Mouse (Mus musculus): ENCODE results near the gene Slamf6. TPM values are rescaled to one million over a fixed set of nuclear protein-coding genes. Genes with fewer than 3 reads are reported as not detected.
A peak's percentile ranks its signal among the peaks of the same experiment; 100 is the strongest.
"Not testable (repeated sequence)": the region's sequence is repeated elsewhere in the genome, so short reads cannot be mapped to it uniquely, and the experiment has no call there.

Slamf6 gene
- total RNA-seq (2014; fragmentation: Nextera tagmentation) (3.7 and 17.0 TPM in 2 replicates), total RNA-seq (2017) (0.50 and 3.5 TPM in 2 replicates)

DNA sequence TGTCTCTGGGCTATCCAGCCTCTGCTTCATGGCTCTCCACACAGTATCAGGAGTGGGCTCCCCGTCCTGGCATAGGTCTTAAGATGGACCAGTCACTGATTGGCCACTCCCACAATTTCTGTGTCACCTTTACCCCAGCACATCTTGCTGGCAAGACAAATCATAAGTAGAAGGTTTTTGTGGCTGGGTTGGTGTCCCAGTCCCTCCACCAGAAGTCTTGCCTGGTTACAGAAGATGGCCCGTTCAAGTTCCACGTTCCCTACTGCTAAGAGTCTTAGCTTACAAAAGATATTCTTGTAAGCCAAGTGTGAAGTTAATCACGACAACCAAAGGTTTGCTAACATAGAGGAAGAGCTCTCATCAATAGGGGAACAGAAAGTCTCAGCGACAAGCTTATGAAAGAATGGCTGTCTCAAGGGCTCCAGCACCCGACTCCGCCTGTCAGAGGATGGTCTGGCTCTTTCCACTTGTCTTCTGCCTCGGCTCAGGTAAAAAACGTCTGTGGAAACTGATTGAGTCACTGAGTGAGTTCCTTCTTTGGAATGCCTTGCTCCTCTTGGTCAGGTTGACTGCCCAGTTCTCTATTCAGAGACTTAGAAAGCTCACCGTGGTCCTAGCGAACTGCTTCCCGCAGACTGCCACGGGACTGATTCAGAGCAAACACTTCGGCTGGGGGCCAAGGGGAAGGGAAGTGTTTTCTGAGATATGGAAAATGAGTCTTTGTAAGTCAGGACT, at the start of gene Slamf6:
Slamf6 (plus strand) TSS at position 211 of the 735 bp plus-strand sequence.
- ATAC-seq (replicated peaks; ENCODE audit: low FRiP score, low TSS enrichment, poor library complexity, severe bottlenecking), result 0 out of 2 replicates have a peak, but pooled peaks have one; percentile 51

- ATAC-seq (replicated peaks; ENCODE audit: low FRiP score, low TSS enrichment, poor library complexity, severe bottlenecking), result no peak
Measured at GRCm38 (mm10) chr1:171886989-171887388, 30.3 kb upstream of the Slamf6 start.

- not testable (repeated sequence) for ATAC-seq (replicated peaks; ENCODE audit: low FRiP score, low TSS enrichment, poor library complexity, severe bottlenecking)
Measured at GRCm38 (mm10) chr1:171895364-171895763, 22.0 kb upstream of the Slamf6 start, which contains the start of gene Gm10521. Gm10521 (plus strand) TSS chr1:171895664.

GRCm38 (mm10) chr1:171904011-171904410, 13.3 kb upstream of the Slamf6 start:
- no peak for ATAC-seq (replicated peaks; ENCODE audit: low FRiP score, low TSS enrichment, poor library complexity, severe bottlenecking)

- no peak for ATAC-seq (replicated peaks; ENCODE audit: low FRiP score, low TSS enrichment, poor library complexity, severe bottlenecking)
Measured at GRCm38 (mm10) chr1:171915638-171916458, 1.5 kb upstream of the Slamf6 start.

- no peak for ATAC-seq (replicated peaks; ENCODE audit: low FRiP score, low TSS enrichment, poor library complexity, severe bottlenecking)
Measured at GRCm38 (mm10) chr1:171918136-171918920, 1.0 kb downstream of the Slamf6 start.

DNA sequence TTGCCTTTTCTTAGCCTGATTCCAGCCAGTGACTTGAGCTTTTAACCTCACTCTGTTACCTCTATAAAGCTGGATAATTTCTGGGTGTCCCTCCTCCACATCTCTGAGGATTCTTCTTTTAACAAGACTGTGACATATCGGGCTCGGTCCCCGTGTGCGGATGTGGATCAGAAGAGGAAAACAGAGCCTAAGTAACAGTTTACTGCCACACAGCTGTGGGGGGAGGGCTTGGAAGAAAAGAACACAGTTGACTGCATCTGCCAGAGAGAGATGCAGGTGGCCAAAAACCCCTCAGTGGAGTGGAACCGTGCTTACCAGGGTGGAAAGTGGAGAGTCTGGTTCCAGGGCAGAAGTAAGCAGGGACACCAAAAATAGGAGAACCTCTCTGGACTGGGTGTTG, 1.9 kb downstream of the Slamf6 start:
- ATAC-seq (replicated peaks; ENCODE audit: low FRiP score, low TSS enrichment, poor library complexity, severe bottlenecking), result no peak

GRCm38 (mm10) chr1:171919901-171920510, 2.7 kb downstream of the Slamf6 start:
- ATAC-seq (replicated peaks; ENCODE audit: low FRiP score, low TSS enrichment, poor library complexity, severe bottlenecking), result no peak

- peak; percentile 65 for ATAC-seq (replicated peaks; ENCODE audit: low FRiP score, low TSS enrichment, poor library complexity, severe bottlenecking)
Measured at GRCm38 (mm10) chr1:171920989-171921621, 3.8 kb downstream of the Slamf6 start.

DNA sequence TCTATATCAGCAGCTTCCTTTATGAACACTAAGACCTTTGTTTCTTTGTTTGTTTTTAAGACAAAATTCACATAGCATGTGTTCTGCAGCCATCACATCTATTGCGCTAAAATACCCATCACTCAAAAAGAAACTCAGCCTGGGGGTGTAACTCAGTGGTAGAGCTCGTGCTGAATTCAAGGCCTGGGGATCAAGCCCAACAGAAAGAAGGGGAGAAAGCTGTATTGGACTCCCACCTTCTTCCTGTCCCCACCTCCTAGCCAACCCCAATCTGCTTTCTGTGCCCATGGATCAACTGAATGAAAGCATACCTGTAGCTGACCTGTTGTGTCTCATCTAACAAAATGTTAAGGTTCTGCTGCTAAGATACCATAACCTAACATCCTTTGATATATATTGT, 4.3 kb downstream of the Slamf6 start:
- no peak for ATAC-seq (replicated peaks; ENCODE audit: low FRiP score, low TSS enrichment, poor library complexity, severe bottlenecking)

DNA sequence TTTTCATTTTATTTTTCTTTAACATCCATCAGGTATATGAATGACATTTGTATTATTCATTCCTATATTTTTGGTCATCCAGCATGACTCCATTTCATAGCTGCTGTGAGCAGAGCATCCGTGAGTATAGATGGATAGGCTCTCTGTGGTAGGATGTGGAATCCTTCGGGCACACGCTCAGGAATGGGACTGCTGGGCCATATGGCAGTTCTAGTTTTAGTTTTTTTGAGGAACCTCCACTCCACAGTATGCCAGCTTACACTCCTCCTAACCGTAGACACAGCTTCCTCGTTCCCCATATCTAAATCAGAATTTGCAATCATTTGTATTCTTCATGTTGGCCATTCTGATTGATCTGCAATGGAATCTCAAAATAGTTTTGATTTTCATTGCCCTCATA, 5.5 kb downstream of the Slamf6 start:
- ATAC-seq (replicated peaks; ENCODE audit: low FRiP score, low TSS enrichment, poor library complexity, severe bottlenecking), result no peak

DNA sequence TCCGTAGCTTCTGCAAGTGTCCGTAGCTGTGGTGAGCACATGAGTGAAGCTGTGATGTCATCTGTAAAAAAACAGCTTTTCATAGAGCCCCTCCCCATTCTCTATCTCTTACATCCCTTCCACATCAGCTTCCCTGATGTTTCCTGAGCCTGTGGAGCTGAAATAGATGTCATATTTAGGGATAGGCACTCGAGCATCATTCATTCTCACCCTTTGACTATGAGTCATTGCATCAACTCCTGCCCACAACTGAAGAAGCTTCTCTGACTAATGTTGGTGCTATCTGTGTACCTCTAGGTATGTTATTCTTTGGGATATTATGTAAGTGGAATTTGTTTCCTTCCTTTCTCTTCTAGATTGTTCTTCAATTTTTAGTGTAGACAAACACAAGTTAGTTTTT, 7.6 kb downstream of the Slamf6 start:
- ATAC-seq (replicated peaks; ENCODE audit: low FRiP score, low TSS enrichment, poor library complexity, severe bottlenecking), result no peak

DNA sequence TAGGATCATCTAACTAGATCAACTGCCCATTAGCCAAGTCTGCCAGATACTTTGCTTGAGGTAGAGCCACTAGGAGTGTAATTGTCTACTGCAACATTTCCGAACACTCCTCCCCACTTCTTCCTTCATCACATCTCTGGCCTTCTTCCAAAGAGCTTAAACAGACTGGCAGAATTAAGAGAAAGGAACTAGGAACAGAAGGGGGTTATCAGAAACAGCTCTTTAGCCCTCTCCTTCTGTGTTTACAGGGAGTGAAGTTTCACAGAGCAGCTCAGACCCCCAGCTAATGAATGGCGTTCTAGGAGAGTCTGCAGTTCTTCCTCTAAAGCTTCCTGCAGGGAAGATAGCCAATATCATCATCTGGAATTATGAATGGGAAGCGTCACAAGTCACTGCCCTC, 16.5 kb downstream of the Slamf6 start:
- ATAC-seq (replicated peaks; ENCODE audit: low FRiP score, low TSS enrichment, poor library complexity, severe bottlenecking), result no peak

- ATAC-seq (replicated peaks; ENCODE audit: low FRiP score, low TSS enrichment, poor library complexity, severe bottlenecking), result peak; percentile 63
Measured at GRCm38 (mm10) chr1:171938952-171939948, 21.9 kb downstream of the Slamf6 start.

DNA sequence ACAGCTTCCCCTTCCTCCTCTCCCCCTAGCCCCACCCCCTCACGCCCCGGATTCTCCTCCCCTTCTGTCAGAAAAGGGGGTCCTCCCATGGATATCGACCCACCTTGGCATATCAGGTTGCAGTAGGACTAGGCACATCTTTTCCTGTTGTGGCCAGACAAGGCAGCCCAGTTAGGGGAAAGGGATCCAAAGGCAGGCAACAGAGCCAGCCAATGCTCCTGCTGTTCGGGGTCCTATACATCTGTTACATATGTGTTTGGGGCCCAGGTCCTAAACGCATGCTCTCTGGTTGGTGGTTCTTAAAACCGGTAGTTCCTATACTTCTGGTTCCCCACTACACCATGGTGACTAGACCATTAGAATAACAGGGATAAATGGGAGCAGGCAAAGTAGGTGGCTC, 23.3 kb downstream of the Slamf6 start:
- no peak for ATAC-seq (replicated peaks; ENCODE audit: low FRiP score, low TSS enrichment, poor library complexity, severe bottlenecking)

- ATAC-seq (replicated peaks; ENCODE audit: low FRiP score, low TSS enrichment, poor library complexity, severe bottlenecking), result no peak
Measured at GRCm38 (mm10) chr1:171946447-171946995, 29.2 kb downstream of the Slamf6 start.

GRCm38 (mm10) chr1:171948161-171948945, 31.0 kb downstream of the Slamf6 start:
- ATAC-seq (replicated peaks; ENCODE audit: low FRiP score, low TSS enrichment, poor library complexity, severe bottlenecking), result no peak
